Mouse (Mus musculus) spleen, postnatal 14 days (tissue): ENCODE measurements around the gene Tbx18.

Experiments
- DNase-seq, 2 experiments: peaks; one replicate each; pipeline ENCODE4 v3.0.0; 2021 to 2022; ENCODE audit warnings: low spot score in 2 of 2

Tbx18 gene

DNA sequence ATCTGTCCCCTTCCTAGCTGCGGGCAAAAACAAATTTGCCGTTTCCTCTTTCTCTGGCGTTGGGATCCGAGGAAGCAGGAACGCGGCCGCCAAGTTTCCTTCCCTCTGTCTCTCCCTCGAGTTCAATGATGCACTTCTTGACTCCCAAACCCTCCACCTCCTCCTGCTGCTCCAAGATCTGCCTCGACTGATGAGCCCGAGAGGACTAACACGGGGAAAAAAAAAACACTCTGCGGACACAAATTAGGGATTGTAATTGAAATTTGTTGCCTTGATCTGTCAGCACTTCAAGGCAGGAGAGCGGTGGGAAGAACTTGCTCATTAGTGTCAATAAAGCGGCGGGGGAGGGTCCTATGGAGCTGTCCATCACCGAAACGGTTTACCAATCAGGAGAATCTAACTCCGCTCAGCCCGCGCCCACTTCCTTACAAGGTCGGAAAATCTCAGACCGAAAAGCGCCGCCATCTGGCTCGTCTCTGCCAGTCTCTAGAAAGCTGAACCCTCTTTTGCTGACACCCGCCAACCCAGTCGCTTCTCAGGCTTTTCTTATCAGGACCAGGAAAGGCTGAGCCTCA, at the start of gene Tbx18:
Gene Tbx18 (minus strand): TSS at position 300 of the 575 bp plus-strand sequence.
- no peak for DNase-seq

DNA sequence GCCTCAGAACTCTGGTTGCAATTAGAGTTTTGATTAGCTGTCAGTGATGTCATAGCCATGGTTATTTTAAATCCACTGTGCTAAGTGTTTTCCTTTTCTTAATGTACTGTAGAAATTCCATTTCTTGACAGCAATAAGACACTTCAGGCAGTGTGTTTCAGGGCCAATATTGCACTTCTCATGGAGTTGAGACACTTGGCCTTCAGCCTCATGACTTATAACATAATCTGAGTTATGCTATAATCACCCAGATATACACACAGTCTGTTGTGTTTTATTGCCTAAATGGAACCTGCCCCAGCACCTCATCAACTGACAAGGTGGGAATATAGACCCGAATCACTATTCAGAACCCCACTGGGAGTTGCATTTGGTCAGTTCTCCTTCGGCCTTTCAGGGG, 42.9 kb upstream of the Tbx18 start:
- no peak for DNase-seq

DNA sequence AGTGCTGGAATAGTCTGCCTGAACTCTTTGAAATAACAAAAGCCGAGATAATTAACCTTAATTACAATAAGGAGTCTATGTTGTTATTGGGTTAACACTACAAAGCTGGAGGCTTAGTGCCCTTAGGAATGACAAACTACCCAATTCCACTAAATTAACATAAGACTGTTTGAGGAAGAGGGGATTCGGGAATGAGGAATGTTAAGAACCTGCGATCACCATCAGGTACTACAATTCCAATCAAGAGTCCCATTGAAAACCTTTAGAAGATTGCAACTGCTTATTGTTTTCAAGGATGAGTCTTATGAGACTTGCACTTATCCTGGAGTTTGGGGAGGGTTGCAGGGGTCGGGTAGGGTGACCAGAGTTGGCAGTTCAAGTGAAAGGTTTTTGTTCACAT, 24.6 kb upstream of the Tbx18 start:
- DNase-seq = no peak

DNA sequence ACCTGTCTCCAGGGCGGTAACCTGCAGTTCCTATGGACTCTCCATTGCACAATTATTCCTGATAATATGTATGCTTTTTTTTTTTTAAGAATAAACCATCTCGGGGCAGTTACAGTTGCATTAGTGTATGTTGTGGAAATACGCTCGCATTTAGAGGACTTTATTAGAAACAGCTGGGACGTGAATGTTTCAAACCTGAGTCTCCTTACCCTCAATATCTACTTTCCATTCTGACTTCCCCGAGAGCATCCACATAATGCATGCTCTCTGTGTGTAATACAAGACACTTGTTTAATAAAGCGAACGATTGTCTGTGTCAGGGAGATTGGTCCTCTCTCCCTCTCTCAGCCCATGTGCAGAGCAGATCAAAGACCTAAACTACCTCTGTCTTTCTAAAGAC, 10.5 kb upstream of the Tbx18 start:
- no peak for DNase-seq

DNA sequence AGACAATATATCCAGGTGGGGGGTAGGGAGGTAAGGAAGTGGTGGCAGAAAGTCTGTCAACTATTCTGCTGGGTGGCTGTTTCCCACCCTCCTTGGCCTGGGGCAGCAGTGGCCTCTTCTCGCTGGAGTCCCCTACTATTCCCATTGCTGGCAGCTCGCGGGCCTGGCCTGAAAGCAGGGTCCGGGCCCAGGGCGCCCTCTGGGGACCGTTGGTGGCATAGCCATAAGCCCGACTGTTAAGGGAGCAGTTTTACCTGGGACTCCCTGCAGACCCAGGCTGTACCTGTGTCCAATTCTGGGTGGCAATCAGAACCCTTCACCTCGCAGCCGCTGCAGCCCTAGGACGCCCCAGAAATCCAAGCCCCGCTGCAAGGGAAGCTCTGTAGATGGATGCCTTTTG, 9.6 kb upstream of the Tbx18 start:
- no peak for DNase-seq

DNA sequence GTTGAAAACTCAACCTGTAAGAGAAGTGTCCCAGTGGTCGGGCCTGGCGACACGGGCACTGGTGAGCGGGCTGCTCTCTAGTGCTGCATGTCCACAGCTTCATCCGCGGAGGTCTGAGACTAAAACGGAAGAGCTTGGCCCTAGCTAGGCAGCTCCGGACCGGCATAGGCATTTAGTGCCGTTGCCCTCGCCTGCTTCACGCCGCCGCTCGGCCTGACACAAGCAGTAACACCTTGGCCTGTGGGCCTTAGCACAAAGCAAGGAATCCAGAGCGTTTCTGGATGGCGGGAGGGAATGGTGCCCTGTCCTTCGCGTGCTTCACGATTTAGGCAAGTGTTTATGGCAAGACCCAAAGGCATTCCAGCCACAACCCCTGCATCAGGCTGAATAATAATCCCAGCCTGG, 9.2 kb upstream of the Tbx18 start:
- DNase-seq = no peak

DNA sequence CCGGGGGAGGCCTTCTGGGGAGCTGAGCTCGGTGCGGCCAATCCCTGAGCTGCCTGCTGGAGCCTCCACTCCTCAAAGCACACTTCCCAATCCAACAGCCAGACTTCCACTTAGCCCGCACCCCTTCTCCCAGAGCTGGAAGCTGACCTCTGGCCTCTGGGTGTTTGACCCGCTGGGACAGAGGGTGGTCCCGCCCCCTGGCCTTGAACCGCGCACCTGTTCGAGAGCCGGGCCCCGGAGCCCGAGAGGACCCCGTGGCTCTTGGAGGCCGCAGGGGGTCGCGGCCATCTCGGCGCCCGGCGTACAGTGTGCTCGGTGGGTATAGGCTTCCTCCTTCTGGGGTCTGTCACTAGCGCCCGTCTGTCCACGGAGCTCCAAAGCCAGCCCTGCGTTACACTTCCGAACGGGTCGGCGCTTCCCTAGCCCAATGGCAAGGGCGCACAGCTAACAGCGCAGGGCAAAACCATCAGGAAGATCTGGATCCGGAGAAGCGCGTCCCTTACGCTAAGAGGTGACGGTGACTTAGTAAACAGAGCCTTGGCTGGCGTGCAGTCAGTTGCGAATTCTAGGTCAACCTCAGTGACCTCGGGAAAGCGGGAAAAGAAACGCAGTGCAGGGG, 8.6 kb upstream of the Tbx18 start:
- DNase-seq = no peak

DNA sequence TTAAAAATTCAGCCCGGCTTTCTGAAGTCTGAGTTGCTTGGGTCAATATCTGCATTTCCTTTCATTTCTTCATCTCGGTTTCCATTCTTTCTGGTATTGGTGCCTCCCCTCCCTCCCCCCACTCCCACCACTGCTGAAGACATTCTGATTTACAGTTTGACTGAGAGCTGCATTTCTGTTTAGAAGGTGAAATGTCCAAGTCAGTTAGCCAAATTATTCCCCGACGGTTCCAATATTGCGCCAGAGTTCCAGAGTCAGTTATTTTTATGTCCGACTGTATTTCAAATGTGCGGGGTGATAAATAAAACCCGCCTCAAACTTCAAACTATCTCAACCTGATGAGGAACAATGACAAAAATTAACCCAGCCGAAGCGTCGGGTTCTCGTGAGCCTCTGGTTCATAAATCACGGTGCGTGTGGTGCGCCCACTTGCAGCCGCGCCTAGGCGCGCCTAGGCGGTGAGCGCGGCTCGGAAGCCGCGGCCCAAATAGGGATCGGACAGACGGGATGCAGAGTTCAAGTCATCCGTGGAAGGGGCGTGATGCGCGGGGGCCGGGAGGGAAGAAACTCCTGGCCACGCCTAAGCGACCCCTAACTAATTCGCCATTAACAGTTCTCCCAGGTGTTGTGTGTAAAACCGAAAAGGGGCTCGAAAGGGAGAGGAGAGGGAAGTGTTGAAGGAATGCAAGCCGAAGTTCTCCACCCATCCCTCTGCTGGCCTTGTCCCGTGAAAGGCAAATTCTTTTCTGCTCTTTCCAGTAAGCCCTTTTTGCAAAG, 7.9 kb upstream of the Tbx18 start:
- no peak for DNase-seq

DNA sequence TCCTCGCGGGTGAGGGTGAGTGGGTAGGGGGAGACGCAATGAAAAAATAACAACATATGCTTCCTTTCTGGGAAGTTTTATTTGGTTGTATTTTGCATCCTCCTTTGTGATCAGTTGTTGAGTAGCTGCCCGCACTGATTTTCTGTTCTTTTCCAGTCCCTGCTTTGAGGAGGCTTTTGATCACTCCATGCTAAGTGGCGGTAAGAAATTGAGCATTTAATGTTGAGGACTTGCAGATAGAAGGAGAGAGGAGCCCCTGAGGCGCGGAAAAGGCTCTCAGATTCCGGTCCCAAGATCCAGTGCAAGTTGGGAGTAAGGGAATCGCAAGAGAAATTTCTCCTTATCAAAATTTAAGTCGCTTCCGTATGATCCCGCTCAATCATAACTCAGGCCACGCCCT, 7.1 kb upstream of the Tbx18 start:
- DNase-seq = no peak

DNA sequence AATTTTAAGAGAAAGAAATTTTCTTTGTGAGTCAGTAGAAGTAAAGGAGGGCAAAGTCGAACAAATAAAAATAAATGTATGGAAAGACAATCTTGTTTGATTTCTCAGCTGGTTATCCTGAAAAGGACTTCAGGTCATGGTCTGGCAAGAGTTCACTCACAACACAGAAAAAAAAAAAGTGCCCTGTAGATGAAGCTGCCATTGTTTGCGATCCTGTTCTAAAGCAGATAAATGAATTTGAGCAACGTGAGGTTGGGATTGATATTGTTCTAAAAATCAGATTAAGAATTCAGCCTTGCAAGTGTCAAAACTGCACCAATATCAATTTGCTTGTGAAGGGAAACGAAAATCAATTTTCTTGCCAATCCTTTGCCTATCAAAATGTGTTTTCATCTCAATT, 6.2 kb upstream of the Tbx18 start:
- DNase-seq = no peak

DNA sequence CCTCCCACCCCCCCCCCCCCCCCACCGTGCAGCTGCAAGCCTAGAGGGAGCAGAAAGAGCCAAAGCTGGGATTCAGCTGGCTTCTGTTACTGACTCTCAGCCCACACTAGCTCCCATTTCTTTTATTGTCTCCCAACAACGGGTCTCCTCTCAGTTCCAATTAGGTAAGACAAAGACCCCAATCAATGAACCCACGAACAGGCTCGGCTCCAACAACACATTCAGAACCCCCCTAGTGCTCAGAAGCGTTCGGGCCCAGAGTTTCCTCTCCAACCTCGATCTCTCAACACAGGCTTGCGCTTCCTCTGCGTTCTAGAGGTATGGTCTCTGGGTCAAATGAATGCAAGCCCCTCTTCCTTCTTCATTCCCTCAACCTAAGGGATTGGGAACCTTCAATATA, 4.0 kb upstream of the Tbx18 start:
- DNase-seq = no peak

DNA sequence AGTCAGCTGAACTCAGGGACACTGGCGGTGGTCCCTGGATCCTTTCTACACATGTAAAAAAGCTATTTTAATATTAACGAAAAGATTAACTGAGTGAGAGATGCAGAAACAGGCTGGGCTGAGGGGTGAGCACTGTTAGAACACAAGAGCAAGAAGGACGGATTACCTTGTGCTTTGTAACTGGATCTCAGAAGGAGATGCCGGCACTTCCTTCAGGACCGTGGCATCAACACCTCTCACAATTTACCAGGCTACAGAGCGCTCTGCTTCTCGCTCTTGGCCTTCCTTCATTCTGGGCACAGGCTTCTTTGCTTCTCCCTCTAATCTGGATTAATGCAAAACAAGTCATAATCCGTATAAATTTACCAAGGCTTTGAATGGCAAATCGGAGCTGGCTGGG, 3.6 kb upstream of the Tbx18 start:
- no peak for DNase-seq

DNA sequence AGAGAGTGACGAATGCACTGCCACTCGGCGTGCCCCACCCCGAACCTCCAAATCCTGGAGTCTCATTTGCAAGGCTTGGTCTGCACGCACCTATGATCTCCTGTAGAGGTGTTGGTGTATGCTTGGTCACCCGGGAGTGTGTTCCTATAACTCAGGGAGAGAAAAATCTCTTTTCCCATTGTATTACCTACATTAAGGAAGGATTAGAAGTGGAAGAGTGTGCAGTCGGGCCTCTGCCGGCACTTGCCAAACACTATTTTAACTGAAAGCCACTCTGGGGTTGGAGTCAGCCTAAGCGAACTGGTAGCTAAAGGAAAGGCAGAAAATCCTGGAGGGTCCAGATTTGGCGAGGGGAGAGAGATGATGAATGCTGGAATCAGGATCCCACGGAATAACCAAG, 2.7 kb upstream of the Tbx18 start:
- DNase-seq = no peak

DNA sequence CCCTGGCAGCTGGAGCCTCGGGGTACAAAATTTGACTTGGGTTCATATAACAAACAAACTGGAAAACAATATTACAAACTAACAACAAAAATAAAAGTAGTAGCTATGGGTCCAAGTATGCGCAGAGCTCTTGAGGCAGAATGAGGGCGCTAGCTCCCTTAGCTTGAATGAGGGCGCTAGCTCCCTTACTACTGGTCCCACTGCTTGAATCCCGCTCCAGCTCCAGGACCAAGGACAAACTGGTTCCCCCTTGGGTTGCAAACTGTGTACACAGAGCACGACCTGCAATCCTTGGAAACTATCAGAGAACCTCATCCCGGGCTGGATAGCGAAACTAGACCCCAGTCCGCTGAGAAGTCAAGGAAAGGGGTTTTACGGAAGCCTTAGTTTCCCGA, 2.2 kb upstream of the Tbx18 start:
- no peak for DNase-seq

DNA sequence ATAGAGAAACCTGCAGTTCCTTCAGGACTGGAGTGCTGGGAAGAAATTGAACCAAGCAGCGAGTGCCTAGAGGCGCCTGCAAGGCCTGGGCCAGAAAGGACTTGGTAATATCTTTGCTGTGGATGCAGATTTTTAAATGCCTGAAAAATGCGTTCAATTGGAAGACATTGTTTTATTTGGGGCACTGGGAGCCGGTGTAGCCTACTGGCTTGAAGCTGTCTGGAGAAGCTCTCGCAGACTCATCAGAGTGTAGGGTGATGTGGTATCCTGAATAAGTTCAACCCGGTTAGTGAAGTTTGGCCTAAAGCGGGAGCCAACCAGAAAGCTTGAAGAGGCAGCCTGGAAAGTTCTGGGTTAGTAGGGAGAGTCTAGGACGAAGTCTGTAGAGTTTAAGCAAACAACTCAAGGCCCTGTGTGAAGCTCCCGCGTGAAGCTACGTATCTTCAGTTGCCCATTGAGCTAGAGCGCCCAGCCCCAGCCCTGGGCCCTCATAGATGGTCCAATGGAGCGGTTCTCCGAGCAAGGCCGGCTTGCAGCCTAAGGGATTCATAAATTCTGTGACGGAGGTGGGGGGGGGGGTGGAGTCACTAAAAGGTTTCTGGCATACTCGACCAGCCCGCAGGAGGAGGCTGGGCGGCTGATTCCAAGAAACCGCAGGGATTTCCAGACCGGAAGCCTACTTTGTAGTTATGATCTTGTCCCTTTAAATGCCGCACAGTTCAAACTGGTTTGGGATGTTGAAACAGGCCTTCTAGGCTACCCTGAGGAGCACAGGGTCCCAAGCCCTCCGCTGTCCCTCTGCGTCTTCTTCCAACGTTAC, 1.6 kb upstream of the Tbx18 start:
- no peak for DNase-seq

DNA sequence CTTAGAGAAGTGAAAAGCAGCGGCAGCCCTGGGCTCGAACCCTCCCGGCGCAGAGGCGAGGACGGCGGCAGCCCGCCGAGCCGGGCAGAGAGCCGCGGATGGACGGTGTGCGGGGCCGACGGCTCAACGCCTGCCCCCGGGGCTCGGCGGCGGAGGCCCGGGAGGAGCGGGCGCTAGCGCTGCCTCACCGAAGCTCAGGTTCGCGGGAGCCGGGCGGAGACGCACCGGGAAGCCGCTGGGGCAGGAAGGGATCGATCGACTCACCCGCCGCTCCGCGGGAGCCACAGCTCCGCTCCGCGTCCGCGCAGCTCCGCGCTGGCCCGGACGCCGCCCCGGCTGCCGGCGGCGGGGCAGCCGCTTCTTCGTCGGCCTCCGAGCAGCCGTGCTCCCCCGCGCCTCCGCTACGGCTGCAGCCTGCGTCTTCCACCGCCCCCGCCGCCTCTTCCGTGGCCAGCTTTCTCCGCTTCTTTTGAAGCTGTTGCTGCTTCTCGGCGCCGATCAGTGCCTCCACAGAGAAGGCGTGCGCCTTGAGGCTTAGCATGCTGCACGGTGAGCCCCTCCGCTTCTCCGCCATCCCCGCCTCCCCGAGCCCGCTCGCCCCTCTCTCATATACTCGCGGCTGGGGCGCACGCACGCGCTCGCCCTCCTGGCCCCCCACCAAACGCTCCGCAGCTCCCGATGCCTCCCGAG, 644 bp downstream of the Tbx18 start:
- no peak for DNase-seq

DNA sequence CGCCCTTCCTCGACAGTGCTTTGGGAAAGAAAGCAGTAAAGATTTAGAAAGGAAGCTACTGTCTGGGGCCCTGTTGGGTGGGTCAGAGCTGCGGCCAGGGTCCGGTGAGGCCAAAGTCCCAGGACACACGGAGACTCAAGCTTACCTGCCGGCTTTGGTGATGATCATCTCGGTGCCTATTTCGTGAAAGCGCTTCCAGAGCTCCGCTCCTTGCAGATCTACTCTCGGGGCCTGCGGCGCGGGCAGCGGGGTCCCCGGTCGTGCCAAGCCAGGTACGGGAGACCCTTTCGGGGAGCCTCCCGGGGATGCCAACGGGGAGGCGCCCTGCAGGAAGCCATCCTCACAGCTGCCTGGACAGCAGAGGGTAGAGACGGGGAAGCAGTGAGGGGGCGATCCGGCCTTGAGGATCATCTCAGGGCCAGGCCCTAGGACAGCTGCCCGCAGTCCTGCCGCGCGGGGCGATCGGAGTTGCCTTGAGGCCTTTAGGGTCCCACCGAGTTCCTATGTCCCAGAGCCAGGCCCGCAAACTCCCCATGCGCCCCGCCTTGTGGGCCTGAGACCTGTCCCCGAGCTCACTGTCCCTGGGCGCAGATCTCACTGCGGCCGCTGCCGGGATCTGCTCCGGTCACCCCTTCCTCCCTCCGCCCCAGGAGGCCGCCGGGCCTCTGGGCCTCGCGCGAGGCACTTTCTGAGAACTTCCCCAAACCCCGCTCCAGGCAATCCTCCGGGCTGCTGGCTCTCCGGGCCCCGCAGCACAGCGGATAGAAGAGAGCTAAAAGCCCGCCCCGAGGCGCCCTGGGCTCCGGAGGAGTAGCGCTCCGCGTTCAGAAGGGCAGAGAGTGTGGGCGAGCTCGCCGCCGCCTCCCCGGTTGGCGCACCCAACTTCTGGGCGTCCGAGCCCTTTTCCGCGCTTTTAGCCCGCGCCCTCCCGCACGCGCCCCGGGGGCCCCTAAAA, 1.5 kb downstream of the Tbx18 start:
- DNase-seq = no peak

DNA sequence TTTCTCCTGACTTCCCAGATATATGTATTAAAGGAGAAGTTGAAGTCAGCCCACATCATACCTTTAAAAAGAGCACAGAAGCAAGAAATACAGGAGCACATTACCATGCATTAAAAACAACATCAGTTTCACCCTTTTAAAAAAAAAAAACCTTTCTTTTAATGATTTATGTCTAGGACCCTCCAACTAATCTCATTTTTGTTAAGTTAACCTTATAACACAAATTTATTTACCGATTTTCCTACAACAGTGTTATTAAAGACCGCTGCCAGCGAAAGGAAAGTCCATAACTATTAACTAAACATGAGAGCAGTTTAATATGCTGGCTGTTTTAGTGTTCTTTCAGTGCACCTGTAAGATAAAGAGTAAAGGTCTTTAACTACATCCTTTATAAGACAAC, 3.0 kb downstream of the Tbx18 start:
- DNase-seq = no peak

DNA sequence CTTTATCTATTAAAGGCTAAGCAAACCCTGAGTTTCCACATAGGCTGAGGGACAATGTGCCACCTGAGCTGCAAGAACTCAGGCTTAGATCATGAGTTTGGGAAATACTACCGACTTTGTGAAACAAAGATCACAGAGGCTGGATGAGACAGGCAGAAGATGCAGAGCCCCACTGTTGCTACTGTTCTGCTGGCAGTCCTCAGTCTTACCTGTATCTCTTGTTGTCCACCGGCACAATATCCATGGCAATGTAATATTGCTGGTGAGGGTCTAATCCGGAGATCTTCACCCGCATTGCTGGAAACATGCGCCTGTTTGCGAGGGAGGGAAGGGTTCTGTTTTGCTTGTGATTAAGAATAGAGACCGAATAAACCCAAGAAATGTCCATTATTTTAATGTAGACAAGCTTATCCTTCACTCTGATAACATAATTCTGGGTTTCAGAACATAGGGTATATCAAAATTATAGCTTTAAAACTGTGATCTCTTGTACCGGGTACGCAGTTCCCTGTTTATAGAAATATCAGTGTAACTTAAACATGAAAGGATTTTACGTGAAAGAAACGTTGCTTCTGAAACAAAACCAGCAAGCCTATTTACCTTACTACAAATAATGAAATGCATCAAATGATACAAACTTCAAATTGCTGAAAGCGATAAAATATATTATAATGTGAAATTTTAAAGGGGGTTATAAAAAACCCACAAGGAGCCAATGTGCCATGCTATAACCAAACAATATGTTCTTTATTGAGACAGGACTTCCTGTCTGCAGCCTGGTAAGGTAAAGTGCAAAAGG, 3.7 kb downstream of the Tbx18 start:
- no peak for DNase-seq

DNA sequence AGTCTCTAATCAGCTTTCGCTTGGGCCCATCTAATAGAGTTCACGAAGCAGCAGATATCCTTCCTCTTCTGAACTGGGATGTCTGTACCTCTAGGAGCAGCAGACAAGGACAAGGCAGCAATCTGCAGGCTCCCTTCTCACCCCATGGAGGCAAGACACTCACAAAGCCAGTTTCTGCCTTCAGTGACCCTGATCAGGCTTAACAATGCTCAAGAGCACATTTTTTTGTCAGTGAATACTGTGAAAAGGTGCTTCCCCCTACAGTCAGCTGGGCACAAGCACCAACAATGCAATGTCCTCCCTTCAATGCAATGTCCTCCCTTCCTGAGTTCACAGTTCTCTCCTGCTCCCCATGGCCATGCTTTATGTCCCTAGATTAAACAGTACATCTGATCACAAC, 9.3 kb downstream of the Tbx18 start:
- no peak for DNase-seq
